Mouse (Mus musculus): ENCODE data around the gene Tceanc2.
A peak's percentile ranks its signal among the peaks of the same experiment; 100 is the strongest.

GRCm38 (mm10) chr4:107178182-107178829, 610 bp downstream of the Tceanc2 start, which contains the start of gene Tmem59:
- TF ChIP-seq CTCF (IDR thresholded peaks at IDR 0.05; ENCODE audit: borderline replicate concordance, insufficient read depth, low read depth, low read length) (no peak), POLR2A (IDR thresholded peaks at IDR 0.05; ENCODE audit: borderline replicate concordance, insufficient read depth, low read length) (peak; percentile 55; the same call in 1 of the 2 replicates)

All from cerebellum, adult 2 months (tissue).